Mouse (Mus musculus) hindlimb bud, embryonic 11.5 days (tissue): ENCODE data around the gene Rasa2.
"Not testable (repeated sequence)": the region's sequence is repeated elsewhere in the genome, so short reads cannot be mapped to it uniquely, and the experiment has no call there.

ENCODE experiments used
- DNase-seq: peaks from one replicate; pipeline ENCODE4 v3.0.0-alpha.2; 2012; ENCODE audit warnings: low read depth, low spot score; ENCODE audit errors: extremely low spot score

The Rasa2 gene

DNA sequence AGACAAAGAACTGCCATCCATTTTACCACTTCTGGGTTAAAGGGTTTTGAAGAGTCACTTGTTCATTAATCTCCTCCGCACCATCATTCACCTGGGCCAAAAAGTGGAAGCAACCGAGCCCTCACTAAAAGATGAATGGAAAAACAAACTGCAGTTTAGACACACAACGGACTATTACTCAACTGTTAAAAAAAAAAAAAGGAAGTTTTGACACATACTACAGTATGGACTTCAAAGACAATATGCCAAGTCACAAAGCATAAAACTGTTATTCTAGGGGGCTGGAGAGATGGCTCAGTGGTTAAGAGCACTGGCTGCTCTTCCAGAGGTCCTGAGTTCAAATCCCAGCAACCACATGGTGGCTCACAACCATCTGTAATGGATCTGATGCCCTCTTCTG lies 12.6 kb upstream of the Rasa2 start:
- not testable (repeated sequence) for DNase-seq

DNA sequence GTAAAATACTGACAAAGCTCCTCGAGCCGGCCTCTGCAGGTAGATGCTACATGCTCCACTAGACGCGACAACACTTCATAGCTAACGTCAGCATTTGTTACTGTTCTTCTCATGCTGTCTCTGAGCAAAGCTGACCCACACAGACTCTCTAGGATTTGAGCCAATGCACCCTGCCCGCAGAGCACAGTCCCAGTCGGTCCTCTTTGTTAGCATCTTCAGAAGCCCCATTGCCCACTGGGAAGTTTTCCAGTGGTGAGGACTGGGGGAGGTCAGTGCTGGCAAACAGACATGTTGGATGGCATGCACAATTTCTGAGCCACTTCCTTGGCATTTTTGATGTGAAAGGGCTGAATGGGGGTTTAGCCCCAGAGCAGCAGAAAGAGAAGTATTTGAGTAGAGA lies 8.0 kb upstream of the Rasa2 start:
- no peak for DNase-seq

DNA sequence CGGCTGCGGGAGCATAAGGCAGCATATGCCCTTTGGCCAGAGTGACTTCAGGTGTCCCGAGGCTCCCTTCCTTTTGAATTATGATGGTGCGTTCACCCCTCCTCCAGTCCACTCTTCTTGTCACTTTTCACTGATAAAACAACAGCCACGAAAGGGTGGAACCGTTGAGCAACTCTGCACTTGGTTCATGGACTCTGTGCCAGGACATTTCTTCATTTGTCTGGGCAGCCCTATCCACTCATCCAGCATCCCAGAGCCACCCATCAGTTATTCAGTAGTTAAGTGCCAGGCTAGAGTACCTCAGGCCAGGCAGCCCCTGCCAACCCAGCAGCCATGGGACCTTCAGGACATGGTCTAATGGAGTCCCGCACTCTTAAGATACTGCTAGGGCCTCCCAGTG lies 7.1 kb upstream of the Rasa2 start:
- DNase-seq = no peak

DNA sequence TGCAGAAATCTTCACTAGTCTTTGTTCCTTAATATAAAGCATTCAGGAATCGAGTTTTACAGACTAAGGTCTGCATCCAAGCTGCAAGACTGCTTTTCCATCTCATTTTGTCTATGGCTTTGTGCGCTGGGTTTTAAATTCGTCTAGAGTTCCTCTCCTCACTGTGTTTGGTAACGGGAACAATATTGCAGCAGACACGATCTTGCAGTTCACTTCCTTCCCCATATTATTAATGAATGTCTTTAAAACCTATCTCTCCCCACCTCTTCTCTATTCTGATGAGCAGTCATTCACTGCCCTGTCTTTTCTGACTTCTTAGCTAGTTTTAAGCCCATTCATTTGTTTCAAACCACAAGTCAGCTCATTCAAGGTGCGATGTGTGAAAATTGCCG lies 5.7 kb upstream of the Rasa2 start:
- no peak for DNase-seq

DNA sequence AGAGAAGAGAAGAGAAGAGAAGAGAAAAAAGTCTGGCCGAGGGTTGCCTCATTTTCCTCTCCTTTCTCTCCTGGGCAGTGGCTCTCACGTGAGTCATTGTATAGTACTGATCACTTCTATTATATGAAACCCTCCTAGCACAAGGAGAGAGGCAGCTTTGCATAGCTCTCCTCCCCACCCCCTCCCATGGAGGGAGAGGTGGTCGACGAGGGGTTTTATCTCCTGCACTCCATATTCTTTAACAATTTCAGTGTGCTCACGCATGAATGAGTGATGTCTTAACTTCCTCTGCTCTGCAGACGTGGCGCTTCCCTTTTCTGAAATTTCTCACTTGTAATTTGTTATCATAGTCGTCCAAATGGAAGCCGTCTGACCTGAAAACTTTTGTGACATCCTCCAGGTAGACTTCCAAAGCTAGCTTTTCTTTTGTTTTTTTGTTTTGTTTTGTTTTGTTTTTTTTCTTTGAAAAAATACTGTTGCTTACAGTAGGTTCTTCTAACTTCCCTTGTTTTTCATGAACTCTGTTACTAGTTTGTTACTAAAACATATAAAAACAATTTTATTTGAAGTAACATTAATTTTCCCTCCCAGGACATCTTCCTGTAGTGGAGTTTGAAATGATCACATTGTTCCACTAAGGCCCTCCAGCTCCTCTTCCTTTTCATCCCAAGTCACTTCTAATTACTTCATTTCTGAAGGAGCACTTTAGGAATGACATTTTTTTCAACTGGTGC lies 5.2 kb upstream of the Rasa2 start:
- no peak for DNase-seq

DNA sequence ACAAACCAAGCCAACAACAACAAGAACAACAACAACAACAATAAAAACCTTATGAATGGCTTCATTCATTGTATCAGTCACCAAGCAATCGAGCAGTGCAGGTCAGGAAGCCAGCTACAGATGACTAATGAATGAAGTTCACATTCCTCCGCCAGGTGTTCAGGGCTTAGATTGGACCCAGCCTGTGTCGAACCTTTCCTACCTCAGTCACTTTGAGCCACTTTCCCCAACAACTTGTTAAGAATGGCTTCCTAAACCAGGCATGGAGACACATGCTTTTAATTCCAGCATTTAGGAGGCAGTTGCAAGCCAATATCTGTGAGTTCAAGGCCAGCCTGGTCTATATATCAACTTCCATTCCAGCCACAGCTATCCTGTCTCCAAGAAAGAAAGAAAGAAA lies 4.5 kb upstream of the Rasa2 start:
- no peak for DNase-seq

DNA sequence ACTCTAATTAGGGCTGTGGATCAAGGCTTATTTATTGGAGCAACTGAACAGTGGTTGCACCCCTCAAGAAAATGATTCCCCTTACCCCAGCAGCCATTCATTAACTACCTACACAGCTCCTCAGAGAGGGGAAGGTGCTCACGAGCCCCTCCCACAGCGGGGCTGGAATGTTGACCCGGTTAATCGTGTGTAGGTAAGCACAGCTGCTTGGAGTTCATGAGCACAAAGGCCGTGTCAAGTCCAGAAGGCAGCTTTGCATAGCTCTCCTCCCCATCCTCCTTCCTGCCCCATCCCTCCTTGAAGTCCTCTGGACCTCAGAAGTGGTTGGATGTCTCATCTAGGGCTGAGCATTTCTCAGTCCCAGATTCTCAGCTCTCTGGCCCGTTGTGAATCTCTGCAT lies 3.8 kb upstream of the Rasa2 start:
- DNase-seq = no peak

DNA sequence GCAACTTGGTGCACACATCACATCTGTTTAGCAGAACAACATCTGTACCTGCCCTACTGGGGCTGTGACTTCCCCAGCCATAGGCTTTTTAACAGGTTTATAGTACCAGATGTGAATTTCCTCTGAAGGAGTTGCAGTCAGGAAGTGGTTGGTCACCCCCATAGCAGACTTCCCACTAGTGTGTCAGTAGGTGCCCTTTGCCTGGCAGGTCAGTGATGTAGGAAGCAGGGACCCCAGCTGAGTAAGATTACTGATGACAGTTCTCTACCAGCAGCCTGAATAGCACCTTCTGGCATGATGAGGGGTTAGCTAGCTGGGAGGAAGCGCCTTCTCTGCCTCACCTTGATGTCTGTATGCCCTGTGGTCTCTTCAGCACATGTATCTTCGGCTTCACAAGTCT lies 2.4 kb upstream of the Rasa2 start:
- DNase-seq = no peak

DNA sequence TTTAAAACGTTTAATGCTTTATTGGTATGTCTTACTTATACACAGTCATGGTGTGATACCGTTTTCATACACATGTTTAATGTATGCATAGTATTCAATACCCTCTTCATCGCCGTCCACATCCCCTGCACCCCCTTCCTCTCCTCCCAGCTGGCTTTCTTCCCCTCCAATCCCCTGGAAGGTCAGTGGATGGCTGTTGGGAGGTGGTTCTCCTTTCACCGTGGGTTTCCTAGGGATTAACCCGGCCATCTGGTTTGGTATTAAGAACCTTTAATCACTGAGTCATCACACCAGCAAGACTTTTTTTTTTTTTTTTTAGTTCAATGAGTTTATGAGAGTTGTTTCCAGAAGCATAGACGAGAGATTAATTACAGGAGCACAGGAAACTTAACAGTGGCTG lies 1.3 kb upstream of the Rasa2 start:
- no peak for DNase-seq

DNA sequence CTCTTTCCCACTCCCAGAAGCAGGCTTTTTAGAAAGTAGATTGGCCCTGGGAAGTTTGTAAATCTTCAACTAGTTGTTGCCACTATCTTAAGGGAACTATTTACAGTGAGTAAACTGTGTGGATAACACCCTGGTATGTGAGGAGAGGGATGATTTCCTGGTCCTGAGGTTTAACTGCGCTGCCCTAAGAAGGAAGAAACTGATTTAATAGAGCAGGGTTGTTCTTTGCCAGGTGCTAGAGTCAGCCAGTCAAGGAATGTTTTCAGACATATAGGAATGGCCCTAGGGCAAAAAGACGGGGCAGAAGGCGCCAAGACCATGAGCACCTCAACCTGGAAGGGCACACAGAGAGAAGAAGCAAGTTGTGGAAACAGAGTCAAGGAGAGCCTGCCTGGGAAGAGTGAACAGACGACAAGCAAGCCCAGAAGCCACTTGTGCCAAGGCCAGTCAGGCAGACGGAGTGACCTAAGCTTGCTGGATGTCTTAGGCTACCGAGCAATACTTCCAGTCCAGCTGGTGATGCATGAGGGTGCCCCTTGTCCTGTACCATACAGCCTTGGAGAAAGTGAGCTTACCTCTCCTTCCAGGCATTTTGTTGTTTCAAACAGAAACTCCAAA lies 765 bp upstream of the Rasa2 start:
- no peak for DNase-seq

DNA sequence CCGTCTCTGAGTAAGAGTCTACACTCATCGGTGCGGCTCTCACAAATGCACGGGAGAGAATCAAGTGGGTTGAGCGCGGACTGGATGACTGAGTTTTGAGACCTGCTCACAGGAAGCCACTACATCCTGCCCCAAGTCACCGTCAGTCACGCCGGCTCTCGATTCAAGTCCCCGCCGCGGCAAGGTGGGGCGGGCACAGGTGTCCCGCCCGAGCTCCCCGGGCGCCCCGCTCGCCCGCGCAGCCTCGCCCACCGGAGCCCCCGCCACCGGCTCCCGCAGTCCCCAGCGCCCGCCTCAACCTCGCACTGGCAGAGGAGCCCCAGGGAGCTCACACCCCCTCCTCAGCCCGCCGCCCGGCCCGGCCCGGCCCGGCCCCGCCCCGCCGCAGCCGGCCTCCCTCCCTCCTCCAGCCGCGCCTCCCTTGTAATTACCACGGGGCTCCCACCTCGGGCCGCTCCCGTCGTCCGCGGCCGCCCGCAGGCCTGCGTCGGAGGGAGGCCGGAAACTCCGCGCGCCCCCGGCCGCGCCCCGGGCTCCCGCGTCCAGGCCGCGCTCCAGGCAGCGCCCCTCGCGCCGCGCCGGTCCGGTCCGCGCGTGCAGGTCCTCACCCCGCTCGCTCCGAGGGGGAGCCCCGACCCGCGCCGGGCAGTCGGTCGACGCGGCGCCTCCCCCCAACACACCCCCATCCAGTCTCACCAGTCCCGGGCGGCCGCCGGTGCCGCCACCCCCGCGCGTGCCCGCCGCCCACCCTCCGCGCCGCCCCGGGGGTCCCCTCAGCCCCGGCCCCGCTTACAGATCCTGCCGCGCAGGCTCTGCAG lies 637 bp downstream of the Rasa2 start:
- DNase-seq = no peak

DNA sequence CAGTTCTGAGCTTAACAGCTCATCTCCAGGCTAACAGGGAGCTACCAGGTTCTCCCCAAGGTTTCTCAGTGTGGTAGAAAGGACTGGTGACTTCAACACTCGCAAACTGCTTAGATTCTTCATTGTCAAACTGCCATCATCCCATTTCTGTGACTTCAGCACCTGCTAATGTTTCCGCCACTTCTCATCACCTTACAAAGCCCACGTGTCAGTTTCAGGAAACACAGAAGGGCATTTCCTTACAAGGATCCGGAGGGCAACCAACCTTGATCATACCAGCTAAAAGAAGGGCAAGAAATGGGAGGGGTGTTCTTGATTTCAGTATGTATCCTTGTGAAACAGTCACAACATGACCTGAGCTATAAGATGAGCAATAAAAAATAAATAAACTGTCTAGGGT lies 2.3 kb downstream of the Rasa2 start:
- DNase-seq = no peak

DNA sequence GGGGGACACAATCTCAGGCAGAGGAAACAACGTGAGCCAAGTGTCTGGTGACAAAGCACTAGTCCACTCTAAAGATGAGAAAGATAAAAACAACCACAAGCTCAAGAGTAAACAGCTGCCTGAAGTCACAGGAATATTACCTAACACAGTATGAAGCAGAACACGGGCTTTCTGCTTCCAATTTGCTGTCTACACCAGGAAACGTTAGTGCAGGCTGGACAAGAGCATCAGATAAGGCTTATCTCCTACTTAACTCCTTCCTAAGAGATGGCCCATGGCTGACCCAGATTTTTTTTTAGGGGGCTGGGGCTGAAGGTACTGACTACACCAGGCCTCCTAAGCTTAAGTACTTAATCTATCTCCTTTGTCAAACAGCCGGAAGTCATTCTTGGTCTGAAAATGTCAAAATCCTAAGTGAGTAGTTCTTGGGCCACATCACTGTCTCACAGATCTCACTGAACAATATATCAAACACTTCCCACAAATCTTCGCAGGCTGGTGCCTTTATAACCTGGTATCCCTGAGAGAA lies 3.8 kb downstream of the Rasa2 start:
- no peak for DNase-seq

DNA sequence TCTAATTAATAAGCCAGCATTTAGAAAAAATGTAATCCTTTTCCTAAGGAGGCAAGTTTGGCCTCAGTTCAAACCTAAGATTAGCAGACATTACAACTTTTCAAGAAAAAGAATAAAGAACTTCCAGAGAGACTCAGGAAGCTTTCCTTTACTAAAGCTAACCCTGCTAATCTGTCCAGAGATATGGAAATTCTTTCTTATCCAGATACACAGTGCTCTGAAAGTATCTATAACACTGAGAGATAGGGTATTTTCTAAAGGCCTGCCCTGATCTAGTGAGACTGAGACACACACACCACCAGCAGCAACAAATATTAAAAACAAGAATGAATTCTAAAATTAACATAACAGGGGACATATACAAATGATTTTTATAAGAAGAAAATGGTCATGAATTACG lies 4.4 kb downstream of the Rasa2 start:
- no peak for DNase-seq

DNA sequence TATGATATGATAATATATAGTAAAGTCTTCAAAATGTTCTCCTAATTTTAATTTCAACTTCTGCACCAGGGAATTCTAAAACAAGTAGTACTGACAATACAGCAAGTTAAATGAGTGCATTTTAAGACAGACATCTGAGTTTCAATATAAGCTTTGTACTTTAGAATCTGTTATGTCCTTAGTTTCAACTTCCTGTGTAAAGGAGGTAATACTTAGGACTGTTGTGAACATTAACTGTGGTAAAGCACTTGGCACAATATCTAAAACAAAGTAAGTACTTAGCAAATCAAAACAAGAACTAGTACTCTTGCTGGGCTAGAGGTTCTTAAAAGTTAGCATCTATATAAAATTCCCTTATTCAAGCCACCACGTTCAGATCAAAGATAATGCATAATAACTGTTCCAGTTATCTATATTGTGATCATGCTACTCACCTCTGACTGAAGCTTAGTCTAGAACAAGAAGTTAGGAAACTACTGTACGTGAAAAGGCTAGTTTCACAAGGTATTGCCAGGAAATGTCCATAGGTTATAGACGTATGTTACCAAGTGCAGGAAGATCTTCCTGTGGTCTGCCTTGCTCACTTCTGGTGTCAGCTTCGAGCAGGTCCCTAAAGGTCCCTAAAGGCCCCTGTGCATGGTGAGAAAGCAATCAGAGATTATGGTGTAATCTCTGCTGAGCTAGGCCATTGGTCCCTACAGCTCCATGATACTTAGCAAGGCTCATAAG lies 12.8 kb downstream of the Rasa2 start:
- DNase-seq = no peak

DNA sequence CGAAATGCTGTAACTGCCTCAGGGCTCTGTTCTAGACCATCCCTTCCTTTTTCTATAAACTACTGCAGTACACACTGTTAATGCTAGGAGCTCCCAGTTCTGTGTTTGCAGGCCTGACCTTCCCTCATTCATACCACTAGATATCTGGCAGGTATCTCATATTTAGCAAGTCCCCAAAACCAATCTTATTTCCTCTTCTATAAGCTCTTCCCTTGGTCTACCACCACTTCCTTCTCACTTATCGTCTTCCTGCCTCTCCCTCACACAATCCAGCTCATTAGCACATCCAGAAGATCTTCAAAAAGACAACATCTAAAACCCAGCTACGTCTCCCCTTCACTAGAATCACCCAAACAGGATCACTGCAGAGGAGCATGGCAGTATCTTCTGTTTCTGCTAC lies 19.1 kb downstream of the Rasa2 start:
- DNase-seq = no peak

DNA sequence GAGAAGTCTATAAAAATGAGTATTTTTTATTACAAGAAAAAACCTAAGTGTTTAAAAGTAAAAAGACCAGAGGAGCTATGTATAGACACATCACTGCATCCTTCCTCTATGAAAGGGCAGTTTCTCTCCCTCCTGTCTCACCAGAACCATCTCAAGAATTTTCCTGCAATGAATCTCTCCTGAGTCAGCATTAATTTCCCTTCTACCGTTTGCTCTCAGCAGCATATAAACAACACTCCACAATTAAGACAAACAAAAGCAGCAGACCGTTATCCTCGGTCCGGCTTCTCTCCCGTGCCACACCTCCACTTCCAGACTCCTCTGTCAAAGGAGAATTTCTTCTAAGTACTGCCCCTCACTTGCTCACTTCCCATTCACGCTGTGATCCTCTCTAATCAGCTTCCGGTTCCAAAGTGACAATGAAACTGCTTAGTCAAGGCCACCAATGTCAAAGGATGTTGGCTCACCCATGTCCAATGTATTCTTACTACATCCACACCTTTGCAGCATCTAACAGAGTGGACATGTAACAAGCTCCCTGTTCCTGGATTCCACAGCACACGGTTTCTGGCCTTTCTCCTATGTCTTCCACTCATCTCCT lies 19.6 kb downstream of the Rasa2 start:
- no peak for DNase-seq

DNA sequence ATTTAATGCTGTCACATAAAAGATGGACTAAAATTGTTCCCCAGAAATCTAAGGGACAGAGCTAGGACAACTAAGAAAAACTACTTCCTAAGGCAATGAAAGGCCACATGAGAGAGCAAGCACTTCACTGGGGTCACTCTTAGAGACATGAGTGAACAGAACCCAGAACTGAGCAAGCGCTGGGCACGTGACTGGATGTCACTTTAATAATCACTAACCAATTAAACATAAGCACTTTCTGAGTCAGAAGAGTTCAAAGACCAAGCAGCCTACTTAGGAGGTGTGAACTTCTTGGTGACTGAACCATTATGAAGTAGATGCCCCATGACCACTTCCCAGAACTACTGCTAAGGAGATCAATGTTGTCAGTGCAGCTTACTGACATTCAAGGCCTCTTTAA lies 20.6 kb downstream of the Rasa2 start:
- DNase-seq = no peak

DNA sequence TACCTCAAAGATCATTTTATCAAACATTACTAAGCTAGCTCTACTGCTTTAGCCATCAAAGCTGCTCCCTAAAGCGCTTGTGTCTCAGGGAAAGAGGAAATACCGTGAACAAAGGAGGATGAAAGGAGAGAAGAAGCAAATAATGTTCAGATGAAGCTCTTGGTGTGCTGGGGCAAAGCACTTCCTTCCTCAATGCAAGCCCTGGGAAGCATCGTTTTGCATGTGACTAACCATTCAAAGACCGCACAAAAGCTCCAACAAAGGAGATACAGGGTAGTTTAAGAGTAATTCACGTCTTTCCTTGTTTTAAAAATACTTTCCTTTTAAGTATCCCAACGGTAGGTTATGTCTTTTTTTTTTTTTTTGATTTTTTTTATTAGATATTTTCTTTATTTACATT lies 28.0 kb downstream of the Rasa2 start:
- no peak for DNase-seq

DNA sequence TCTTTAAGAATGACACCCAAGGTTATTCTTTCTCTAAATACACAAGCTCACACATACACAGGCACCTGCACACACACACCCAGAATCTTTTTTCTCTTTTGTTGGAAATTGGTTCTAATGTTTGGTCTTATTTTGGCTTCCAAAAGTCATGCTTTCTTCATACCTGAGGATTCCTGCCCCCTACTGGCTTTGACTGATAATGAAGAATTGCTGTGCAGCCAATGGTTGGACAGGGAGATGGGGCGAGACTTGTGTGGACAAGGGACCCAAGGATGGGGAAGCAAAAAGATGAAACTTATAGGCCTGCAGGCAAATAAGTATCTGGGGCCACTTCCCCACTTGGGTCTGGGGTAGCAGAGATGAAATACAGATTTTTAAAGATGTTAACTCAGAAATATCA lies 33.5 kb downstream of the Rasa2 start:
- DNase-seq = no peak
